Mouse (Mus musculus): ENCODE measurements at regions not wholly inside any gene's neighbourhood (a gene's known extent, or its start where the extent isn't known, plus 50 kb on each side); places are given as distances from the start of the nearest gene placed in this dataset.

- no peak for ATAC-seq (ENCODE audit: extremely low read depth, insufficient number of reproducible peaks, low FRiP score, low TSS enrichment)
- Histone ChIP-seq H3K4me1 (no peaks in the 10 kb centered on the region), H3K9ac (no peak overlapping the region), H3K27me3 (replicated peaks) (no peaks in the 10 kb centered on the region), H3K4me2 (no peak overlapping the region), H3K4me3 (no peak overlapping the region), H3K27ac (replicated peaks) (no peak overlapping the region), H3K36me3 (no peaks in the 10 kb centered on the region), H3K9me3 (peaks cover 7% of the 10 kb centered on the region)
- WGBS, result 71% methylated on average over 6 of the region's 6 CpGs
These were observed 111.1 kb downstream of the Mbip start for GRCm38 (mm10) chr12:56234571-56234970.

GRCm38 (mm10) chr12:56233209-56233608 is 112.5 kb downstream of the Mbip start:
- H3K36me3 ChIP-seq, result no peaks in the 10 kb centered on the region
- ATAC-seq (ENCODE audit: extremely low read depth, insufficient number of reproducible peaks, low FRiP score, low TSS enrichment), result no peak
- peaks cover 7% of the 10 kb centered on the region for H3K9me3 ChIP-seq
- H3K27ac ChIP-seq (replicated peaks), result no peak overlapping the region
- H3K4me2 ChIP-seq, result no peak overlapping the region
- H3K9ac ChIP-seq, result no peak overlapping the region
- no peak overlapping the region for H3K4me3 ChIP-seq
- H3K27me3 ChIP-seq (replicated peaks), result no peaks in the 10 kb centered on the region
- H3K4me1 ChIP-seq, result no peaks in the 10 kb centered on the region

- Histone ChIP-seq H3K9me3 (no peaks in the 10 kb centered on the region), H3K27ac (replicated peaks) (no peak overlapping the region), H3K4me2 (no peak overlapping the region), H3K36me3 (no peaks in the 10 kb centered on the region), H3K4me1 (no peaks in the 10 kb centered on the region), H3K4me3 (no peak overlapping the region), H3K9ac (no peak overlapping the region), H3K27me3 (replicated peaks) (no peaks in the 10 kb centered on the region)
- ATAC-seq (ENCODE audit: extremely low read depth, insufficient number of reproducible peaks, low FRiP score, low TSS enrichment), result no peak
- WGBS, result 79% methylated on average over 3 of the region's 3 CpGs
These were observed 121.4 kb downstream of the Mbip start for GRCm38 (mm10) chr12:56224142-56224895.

GRCm38 (mm10) chr12:56193524-56193923 is 152.2 kb downstream of the Mbip start:
- Histone ChIP-seq H3K27ac (replicated peaks) (no peak overlapping the region), H3K4me2 (no peak overlapping the region), H3K9me3 (peaks cover 5% of the 10 kb centered on the region; the same call in 1 of the 2 replicates), H3K4me3 (no peak overlapping the region), H3K27me3 (replicated peaks) (no peaks in the 10 kb centered on the region; the same call in 1 of the 2 replicates), H3K9ac (no peak overlapping the region), H3K4me1 (no peaks in the 10 kb centered on the region), H3K36me3 (no peaks in the 10 kb centered on the region)
- ATAC-seq (ENCODE audit: extremely low read depth, insufficient number of reproducible peaks, low FRiP score, low TSS enrichment), result no peak
- WGBS, result 59% methylated on average over 3 of the region's 3 CpGs

GRCm38 (mm10) chr12:56189562-56189961 is 156.1 kb downstream of the Mbip start:
- no peak overlapping the region for H3K4me2 ChIP-seq
- H3K27me3 ChIP-seq (replicated peaks), result no peaks in the 10 kb centered on the region; the same call in 1 of the 2 replicates
- whole genome bisulfite sequencing, result 84% methylated on average over 12 of the region's 12 CpGs
- H3K4me1 ChIP-seq, result no peaks in the 10 kb centered on the region
- H3K36me3 ChIP-seq, result no peaks in the 10 kb centered on the region
- peaks cover 5% of the 10 kb centered on the region; the same call in 1 of the 2 replicates for H3K9me3 ChIP-seq
- ATAC-seq (ENCODE audit: extremely low read depth, insufficient number of reproducible peaks, low FRiP score, low TSS enrichment), result no peak
- no peak overlapping the region for H3K4me3 ChIP-seq
- no peak overlapping the region for H3K9ac ChIP-seq
- no peak overlapping the region for H3K27ac ChIP-seq (replicated peaks)

GRCm38 (mm10) chr12:56160736-56161135 is 185.0 kb downstream of the Mbip start:
- no peak overlapping the region for H3K27ac ChIP-seq (replicated peaks)
- no peak overlapping the region for H3K4me2 ChIP-seq
- H3K36me3 ChIP-seq, result no peaks in the 10 kb centered on the region
- H3K9ac ChIP-seq, result no peak overlapping the region
- no peak for ATAC-seq (ENCODE audit: extremely low read depth, insufficient number of reproducible peaks, low FRiP score, low TSS enrichment)
- 76% methylated on average over 3 of the region's 3 CpGs for WGBS
- H3K9me3 ChIP-seq, result no peaks in the 10 kb centered on the region
- H3K4me1 ChIP-seq, result no peaks in the 10 kb centered on the region
- H3K27me3 ChIP-seq (replicated peaks), result no peaks in the 10 kb centered on the region
- H3K4me3 ChIP-seq, result no peak overlapping the region

GRCm38 (mm10) chr12:56144359-56144758 is 201.3 kb downstream of the Mbip start:
- H3K4me1 ChIP-seq, result no peaks in the 10 kb centered on the region
- no peak overlapping the region for H3K27ac ChIP-seq (replicated peaks)

GRCm38 (mm10) chr12:56143789-56144188 is 201.9 kb downstream of the Mbip start:
- Histone ChIP-seq H3K4me3 (no peak overlapping the region), H3K36me3 (no peaks in the 10 kb centered on the region), H3K27me3 (replicated peaks) (no peaks in the 10 kb centered on the region), H3K9me3 (no peaks in the 10 kb centered on the region), H3K4me2 (no peak overlapping the region), H3K4me1 (no peaks in the 10 kb centered on the region), H3K9ac (no peak overlapping the region), H3K27ac (replicated peaks) (no peak overlapping the region)
- 56% methylated on average over 2 of the region's 2 CpGs for WGBS
- no peak for ATAC-seq (ENCODE audit: extremely low read depth, insufficient number of reproducible peaks, low FRiP score, low TSS enrichment)

More at GRCm38 (mm10) chr12:56144359-56144758, 201.3 kb downstream of the Mbip start:
- Histone ChIP-seq H3K9me3 (no peaks in the 10 kb centered on the region), H3K36me3 (no peaks in the 10 kb centered on the region), H3K4me3 (no peak overlapping the region), H3K4me2 (no peak overlapping the region), H3K27me3 (replicated peaks) (no peaks in the 10 kb centered on the region), H3K9ac (no peak overlapping the region)
- 58% methylated on average over 1 of the region's 1 CpGs for WGBS
- no peak for ATAC-seq (ENCODE audit: extremely low read depth, insufficient number of reproducible peaks, low FRiP score, low TSS enrichment)

GRCm38 (mm10) chr12:56114446-56114845 is 231.2 kb downstream of the Mbip start:
- Histone ChIP-seq H3K4me3 (no peak overlapping the region), H3K27me3 (replicated peaks) (no peaks in the 10 kb centered on the region), H3K4me2 (no peak overlapping the region), H3K9ac (no peak overlapping the region), H3K27ac (replicated peaks) (no peak overlapping the region), H3K36me3 (no peaks in the 10 kb centered on the region), H3K9me3 (no peaks in the 10 kb centered on the region), H3K4me1 (no peaks in the 10 kb centered on the region)
- no peak for ATAC-seq (ENCODE audit: extremely low read depth, insufficient number of reproducible peaks, low FRiP score, low TSS enrichment)
- WGBS, result 81% methylated on average over 4 of the region's 4 CpGs

- Histone ChIP-seq H3K9ac (no peak overlapping the region), H3K9me3 (no peaks in the 10 kb centered on the region), H3K4me1 (no peaks in the 10 kb centered on the region), H3K4me2 (no peak overlapping the region), H3K27me3 (replicated peaks) (no peaks in the 10 kb centered on the region), H3K36me3 (no peaks in the 10 kb centered on the region), H3K27ac (replicated peaks) (no peak overlapping the region), H3K4me3 (no peak overlapping the region)
- ATAC-seq (ENCODE audit: extremely low read depth, insufficient number of reproducible peaks, low FRiP score, low TSS enrichment), result no peak
These were observed 245.3 kb downstream of the Brms1l start for GRCm38 (mm10) chr12:56081406-56081805.

- no peaks in the 10 kb centered on the region for H3K4me1 ChIP-seq
- H3K9ac ChIP-seq, result no peak overlapping the region
- H3K36me3 ChIP-seq, result no peaks in the 10 kb centered on the region
- WGBS, result 77% methylated on average over 7 of the region's 7 CpGs
- H3K27me3 ChIP-seq (replicated peaks), result no peaks in the 10 kb centered on the region; the same call in 1 of the 2 replicates
- H3K4me3 ChIP-seq, result no peak overlapping the region
- no peak overlapping the region for H3K27ac ChIP-seq (replicated peaks)
- no peak overlapping the region for H3K4me2 ChIP-seq
- no peaks in the 10 kb centered on the region for H3K9me3 ChIP-seq
- ATAC-seq (ENCODE audit: extremely low read depth, insufficient number of reproducible peaks, low FRiP score, low TSS enrichment), result no peak
These were observed 228.1 kb downstream of the Brms1l start for GRCm38 (mm10) chr12:56064183-56064582.

- H3K36me3 ChIP-seq, result no peaks in the 10 kb centered on the region
- no peaks in the 10 kb centered on the region for H3K4me1 ChIP-seq
- WGBS, result 70% methylated on average over 10 of the region's 10 CpGs
- no peaks in the 10 kb centered on the region for H3K9me3 ChIP-seq
- H3K9ac ChIP-seq, result no peak overlapping the region
- H3K4me2 ChIP-seq, result no peak overlapping the region
- H3K27ac ChIP-seq (replicated peaks), result no peak overlapping the region
- no peaks in the 10 kb centered on the region; the same call in 1 of the 2 replicates for H3K27me3 ChIP-seq (replicated peaks)
- ATAC-seq (ENCODE audit: extremely low read depth, insufficient number of reproducible peaks, low FRiP score, low TSS enrichment), result no peak
- H3K4me3 ChIP-seq, result no peak overlapping the region
These were observed 222.8 kb downstream of the Brms1l start for GRCm38 (mm10) chr12:56058876-56059275.

Data from heart, embryonic 13.5 days (tissue).